Mouse (Mus musculus): ENCODE data around the gene Kcna10.

GRCm38 (mm10) chr3:107175486-107175885, 7.4 kb upstream of the Kcna10 start:
- TF ChIP-seq CTCF (IDR thresholded peaks at IDR 0.05; ENCODE audit: control insufficient read depth, insufficient read depth, insufficient read length), result no peak
- no peak for TF ChIP-seq MAX (IDR thresholded peaks at IDR 0.05)
- TF ChIP-seq FOSL1 (IDR thresholded peaks at IDR 0.05; ENCODE audit: insufficient read depth, low read length, poor library complexity, severe bottlenecking), result no peak
- no peak for TF ChIP-seq CEBPB (IDR thresholded peaks at IDR 0.05; ENCODE audit: low read depth)
- TF ChIP-seq USF1 (IDR thresholded peaks at IDR 0.05; ENCODE audit: low read depth), result no peak
- TF ChIP-seq MYOG (IDR thresholded peaks at IDR 0.05; ENCODE audit: control insufficient read depth, extremely low read depth, insufficient read length), result no peak
